Mouse (Mus musculus) thymus, postnatal 10 days (tissue): ENCODE measurements at regions not wholly inside any gene's neighbourhood (a gene's known extent, or its start where the extent isn't known, plus 50 kb on each side); places are given as distances from the start of the nearest gene placed in this dataset.
"Not testable (repeated sequence)": the region's sequence is repeated elsewhere in the genome, so short reads cannot be mapped to it uniquely, and the experiment has no call there.

Experiments used
- DNase-seq, 2 experiments: peaks; one replicate each; pipeline ENCODE4 v3.0.0; 2021; ENCODE audit warnings: low spot score in 2 of 2

- DNase-seq = peak in 1 of 2 experiments; percentile 30
Measured at GRCm38 (mm10) chr10:62055408-62055807, 76.5 kb upstream of the Col13a1 start.

GRCm38 (mm10) chr10:62049782-62050192 lies 70.9 kb upstream of the Col13a1 start:
- no peak for DNase-seq

- DNase-seq = peak; percentile 10 to 11
Measured at GRCm38 (mm10) chr10:62044408-62044807, 65.5 kb upstream of the Col13a1 start.

- DNase-seq = no peak
Measured at GRCm38 (mm10) chr10:62039915-62040314, 61.0 kb upstream of the Col13a1 start.

DNA sequence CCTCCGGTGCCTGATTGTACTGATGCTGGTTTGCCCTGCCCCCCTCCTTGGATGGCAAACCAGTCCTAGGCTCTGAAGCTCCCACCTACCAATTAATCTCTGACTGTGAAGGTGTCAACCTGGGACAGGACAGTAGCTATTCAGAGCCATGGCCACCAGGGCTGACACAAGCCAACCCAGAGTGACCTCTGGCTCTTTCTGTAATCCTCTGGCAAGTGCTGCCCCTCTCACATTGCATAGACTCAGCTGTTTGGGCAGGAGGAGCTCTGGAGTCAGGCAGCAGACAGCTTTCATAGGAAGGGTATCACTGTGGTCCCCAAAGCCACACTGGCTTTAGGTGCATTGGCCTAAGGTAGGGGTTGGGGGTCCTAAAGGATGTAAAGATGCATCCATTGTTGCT lies 59.7 kb upstream of the Col13a1 start:
- no peak for DNase-seq

- DNase-seq = no peak
Measured at GRCm38 (mm10) chr10:62037402-62038199, 58.7 kb upstream of the Col13a1 start.

DNA sequence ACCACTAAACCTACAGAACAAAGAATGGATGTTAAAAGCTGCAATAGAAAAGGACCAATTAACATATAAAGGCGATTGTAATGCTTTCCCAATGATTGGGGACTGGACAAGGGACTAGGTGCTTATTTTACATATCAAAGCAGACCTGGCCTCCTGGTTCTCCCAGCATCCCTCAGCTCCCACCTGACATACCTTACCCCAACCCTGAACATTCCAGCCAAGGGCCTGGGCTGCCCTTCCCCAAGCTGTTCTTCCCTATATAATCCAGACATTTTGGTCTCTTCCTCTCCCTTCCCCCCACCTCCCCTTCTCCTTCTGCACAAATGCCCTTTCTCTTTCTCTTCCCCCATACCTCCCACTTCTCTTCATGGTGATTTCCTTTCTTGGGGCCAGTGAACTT lies 57.9 kb upstream of the Col13a1 start:
- no peak for DNase-seq

DNA sequence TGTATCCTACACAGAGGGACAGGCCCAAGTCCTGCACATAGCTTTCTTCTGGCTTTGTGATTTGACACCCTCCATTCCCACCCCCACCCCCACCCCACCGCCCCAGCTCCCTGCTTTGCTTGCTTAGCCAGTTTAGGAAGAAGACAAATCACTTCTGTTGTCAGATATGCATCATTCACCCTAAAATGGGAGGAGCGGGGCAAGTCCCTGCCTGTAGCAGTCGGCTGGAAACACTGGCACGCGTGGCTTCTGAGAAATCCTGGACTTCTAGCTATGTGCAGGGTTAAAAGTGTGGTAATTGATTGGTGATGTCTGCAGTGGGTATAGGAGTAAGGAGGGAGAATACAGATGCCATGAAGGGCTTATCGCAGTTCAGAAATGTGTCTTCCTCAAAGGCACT lies 55.4 kb upstream of the Col13a1 start:
- no peak for DNase-seq

GRCm38 (mm10) chr10:62033748-62034147 lies 54.8 kb upstream of the Col13a1 start:
- no peak for DNase-seq

- not testable (repeated sequence) for DNase-seq
Measured at GRCm38 (mm10) chr10:62031986-62032385, 53.1 kb upstream of the Col13a1 start.

DNA sequence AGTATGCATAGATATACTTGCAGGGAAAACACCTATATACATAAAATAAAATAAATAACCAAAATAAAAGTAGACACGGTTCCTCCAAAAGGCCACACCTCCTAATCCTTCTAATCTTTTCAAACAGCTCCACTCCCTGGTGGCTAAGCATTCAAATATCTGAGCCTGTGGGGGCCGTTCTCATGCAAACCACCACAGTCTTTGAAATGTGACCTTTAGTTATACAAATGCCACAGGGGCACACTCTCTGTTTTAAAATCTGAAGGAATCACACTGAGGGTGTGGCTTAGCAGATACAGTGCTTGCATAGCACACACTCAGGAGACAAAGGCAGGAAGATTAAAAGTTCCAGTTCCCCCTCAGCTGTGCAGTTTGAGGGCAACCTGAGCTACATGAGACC lies 50.4 kb upstream of the Col13a1 start:
- DNase-seq = no peak
